Mouse (Mus musculus) thymus, postnatal 36 days (tissue): ENCODE results near the gene Gm20388.

Experiments used
- DNase-seq, 2 experiments: peaks; one replicate each; pipeline ENCODE4 v3.0.0; 2022; ENCODE audit warnings: mixed read lengths in 2 of 2

The Gm20388 gene

GRCm38 (mm10) chr8:120485551-120486476 lies 575.2 kb downstream of the Gm20388 start:
- no peak for DNase-seq

DNA sequence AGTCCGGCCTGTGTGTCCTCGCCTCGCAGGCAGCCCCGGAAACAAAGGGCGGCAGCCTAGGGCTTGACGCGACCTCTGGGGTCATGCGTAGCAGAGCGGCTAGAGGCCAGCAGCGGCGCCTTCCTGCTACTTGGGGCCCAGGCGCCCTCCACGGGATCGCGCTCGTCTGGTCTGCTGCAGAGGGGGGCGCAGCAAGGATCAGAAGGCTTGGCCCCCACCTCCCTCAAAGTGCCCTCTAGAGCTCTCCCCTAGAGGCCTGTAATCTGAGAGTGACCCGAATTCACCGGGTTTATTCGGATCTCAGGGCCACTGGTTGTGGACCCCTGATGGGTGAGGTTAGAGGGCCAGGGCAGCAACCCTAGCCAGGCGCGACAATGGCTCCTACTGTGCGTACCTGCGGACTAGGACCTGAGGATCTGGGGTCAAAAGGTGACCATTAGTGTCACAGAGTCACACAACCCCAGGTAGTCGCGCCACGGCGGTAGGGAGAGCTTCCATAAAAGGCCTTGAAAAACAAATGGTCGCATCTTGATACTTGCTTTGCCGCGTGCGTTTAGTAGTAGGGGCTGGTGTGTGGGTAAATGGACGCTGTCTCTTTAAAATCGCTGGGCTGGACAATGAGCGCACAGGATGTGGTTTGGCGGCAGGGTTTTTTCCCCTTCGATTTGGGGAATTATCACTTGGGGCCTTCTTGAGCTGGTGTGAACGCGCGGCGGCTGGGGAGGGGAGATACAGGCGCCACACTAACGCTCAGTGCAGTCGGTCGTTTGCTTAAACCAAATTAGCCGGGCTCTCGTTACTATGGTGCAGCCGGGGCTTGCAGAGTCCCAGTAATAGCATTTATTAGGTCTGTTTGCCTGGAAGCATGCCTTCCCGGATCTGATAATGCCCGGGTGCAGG lies 576.1 kb downstream of the Gm20388 start:
- peak; percentile 49 to 62 for DNase-seq

DNA sequence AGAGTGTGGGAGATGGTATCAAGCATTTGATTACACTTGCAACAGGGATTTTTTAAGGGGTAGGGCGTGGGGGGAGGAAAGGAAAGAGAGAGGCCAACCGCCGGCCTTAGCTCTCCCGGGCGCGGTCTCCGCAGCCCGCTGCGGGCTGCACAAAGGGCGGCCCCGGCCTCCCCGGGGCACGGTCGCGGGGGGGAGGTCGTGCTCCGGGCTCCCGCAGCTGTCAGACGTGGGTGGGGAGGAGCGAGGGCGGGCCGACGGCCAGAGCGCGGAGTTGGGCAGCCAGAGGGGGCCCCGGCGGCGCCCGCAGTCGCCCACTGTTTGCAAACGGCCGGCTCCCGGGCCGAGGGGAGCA lies 576.7 kb downstream of the Gm20388 start:
- peak; percentile 69 to 77 for DNase-seq

DNA sequence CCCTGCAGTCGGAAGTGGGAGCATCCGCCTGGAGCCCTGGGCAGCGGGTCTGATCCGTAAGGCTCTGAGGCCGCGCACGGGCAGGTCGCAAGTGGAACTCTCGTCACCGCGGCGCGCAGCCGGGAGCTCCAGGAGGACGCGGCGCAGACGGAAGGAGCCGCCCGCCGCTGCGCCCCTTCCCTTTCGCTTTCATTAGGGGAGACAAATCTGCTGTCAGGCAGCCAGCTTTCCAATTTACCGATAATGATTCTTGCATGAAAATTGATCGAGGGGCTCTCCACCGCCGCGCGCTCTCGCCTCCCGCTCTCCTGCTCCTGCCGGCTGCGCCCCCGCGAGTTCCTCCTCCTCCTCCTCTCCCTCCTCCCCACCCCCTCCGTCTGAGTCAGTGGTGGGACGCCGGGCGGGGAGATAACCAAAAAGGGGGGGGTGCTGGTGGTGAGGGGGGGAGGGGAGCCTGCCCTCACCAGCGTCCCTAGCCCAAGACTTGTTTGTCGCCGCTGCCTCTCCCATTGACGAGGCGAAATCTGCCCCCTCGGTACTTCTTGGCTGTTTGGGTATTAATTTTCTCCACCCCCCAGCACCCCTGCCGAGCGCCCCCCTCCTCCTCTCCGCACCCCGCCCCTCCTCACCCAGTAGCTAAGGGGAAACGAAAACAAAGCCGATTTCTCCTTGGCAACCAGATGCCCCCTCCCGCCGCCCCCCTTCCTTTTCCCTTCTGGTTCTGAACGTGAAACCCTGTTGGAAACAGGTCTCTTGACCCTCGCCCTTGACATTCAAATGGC lies 577.3 kb downstream of the Gm20388 start:
- DNase-seq, result peak; percentile 80 to 83

GRCm38 (mm10) chr8:120488636-120489131 lies 578.0 kb downstream of the Gm20388 start:
- peak in 1 of 2 experiments; percentile 50 for DNase-seq

- DNase-seq, result peak; percentile 91 to 92
Observed at GRCm38 (mm10) chr8:120489142-120489754, 578.6 kb downstream of the Gm20388 start.

DNA sequence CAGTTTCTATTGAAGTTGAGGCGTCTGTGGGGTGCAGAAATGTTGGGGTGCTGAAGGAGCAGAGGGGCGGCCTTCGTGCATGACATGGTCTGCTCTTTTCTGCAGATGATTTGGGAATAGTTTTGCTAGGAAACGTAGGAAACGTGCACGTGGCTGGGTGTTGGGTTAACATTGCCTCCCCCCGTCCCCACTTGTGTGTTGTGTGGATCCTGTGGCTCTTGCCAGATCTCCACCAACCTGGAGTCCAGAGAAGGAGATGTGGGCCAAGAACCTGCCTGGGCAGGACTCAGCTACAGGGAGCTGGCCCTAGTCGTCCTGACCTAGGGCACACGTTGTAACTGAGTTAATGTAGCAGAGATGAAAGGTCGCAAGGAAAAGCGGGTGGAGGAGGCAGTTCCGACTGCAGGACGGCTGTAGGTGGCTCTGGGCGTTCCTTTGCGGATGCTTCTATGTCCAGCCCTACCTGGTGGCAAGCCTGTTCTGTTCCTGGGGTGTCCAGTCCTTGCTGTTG lies 579.2 kb downstream of the Gm20388 start:
- DNase-seq, result peak in 1 of 2 experiments; percentile 42

- DNase-seq, result peak in 1 of 2 experiments; percentile 29
Observed at GRCm38 (mm10) chr8:120490354-120491141, 579.9 kb downstream of the Gm20388 start.

GRCm38 (mm10) chr8:120491166-120491793 lies 580.6 kb downstream of the Gm20388 start:
- DNase-seq, result no peak

- no peak for DNase-seq
Observed at GRCm38 (mm10) chr8:120492193-120492880, 581.7 kb downstream of the Gm20388 start.

DNA sequence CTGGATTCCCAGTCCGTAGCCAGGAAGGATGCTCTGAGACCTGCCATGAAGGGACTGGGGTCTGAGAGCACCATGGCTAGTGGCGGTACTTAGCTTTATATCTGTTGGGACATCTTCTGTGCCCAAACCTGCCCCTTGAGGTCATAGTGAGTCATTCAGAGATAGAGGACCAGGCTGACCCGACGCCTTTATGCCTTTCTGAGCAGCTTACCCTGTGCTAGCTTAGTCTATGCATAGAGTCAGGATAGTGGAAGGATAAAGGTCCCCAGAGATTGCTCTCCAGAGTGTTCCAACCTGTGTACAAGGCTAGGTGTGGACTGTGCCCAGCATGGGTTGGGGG lies 582.2 kb downstream of the Gm20388 start:
- no peak for DNase-seq

DNA sequence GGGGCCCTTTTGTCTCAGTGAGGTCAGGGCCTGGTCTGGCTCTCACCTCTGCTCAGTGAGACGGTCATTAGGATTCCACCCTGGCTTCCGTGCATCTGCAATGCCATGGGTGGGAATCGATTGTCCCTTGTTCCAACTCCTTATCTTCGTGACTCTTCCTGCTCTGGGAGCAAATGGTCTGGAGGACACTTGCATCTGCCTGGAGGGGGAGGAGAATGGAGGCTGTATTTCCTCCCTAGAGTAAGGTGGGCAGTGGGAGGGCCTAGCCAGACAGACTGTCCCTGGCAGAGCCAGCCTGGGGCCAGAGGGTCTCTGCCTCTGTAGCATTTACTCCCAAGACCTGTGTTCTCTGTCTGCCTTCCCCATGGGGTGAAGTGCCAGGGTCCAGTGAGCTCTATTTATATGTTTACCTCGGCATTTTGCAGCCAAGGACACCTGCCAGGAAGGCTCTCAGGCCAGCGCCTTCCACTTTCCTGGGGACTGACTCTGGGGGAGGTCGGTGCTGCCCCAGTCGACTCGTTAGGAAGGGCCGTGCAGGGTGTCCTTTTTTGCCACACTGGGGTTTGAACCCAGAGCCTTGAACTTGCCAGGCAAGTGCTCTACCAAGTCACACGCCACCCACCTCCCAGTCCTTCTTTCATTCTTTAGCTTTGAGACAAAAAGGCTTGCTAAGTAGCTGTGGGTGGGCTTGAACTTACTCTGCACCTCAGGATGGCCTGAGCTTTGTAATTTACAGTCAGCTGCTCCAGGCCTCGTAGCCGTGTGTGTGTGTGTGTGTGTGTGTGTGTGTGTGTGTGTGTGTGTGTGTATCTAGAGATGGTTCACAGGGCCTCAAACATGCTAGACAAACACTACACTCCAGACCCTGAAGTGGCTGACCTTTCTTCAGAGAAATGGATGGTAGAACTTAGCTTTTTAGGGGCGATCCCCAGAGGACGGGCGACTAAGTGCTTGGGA lies 583.1 kb downstream of the Gm20388 start:
- no peak for DNase-seq

- no peak for DNase-seq
Observed at GRCm38 (mm10) chr8:120494903-120495302, 584.3 kb downstream of the Gm20388 start.

- DNase-seq, result no peak
Observed at GRCm38 (mm10) chr8:120495461-120495860, 584.8 kb downstream of the Gm20388 start.

DNA sequence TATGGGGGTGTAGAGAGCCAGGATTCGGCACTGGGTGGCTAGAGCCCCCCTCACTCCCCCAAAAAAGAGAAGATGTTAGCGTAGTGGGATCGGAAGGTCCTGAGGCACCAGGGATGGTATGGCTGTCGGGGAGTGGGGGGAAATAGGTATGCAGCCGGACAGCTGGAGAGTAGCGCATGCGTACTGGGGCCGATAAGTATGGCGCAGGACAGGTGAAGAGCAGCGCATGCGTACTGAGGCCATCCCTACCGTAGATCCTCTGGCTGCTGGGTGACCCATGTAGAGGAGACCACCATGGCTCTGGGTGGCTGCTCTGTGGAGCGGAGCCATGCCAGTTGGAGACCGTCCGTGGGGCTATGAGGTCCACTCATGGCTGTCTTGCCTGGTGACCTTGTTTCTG lies 585.8 kb downstream of the Gm20388 start:
- no peak for DNase-seq

DNA sequence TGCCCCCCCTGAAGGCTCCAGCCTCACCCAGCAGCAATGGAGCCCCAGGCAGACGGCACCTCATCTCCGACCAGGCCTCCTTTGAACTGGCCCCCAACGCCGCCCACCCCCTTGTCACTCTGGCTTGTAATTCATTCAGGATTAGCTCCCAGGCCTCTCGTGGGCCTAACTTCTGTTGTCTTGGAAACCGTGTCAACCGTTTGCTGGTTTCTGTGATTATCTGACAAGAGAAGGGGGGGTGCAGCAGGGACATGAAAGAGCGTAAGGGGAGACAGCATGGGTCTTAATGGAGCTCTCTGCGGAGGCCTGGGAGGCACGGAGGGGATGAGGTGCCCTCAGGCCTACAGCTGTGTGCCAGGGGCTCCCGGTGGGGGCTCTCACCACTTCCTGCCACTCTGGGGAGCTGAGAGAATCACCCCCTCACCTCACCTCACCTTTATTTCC lies 586.9 kb downstream of the Gm20388 start:
- peak; percentile 83 to 92 for DNase-seq

GRCm38 (mm10) chr8:120498349-120498831 lies 587.7 kb downstream of the Gm20388 start:
- peak in 1 of 2 experiments; percentile 45 for DNase-seq

GRCm38 (mm10) chr8:120498926-120499605 lies 588.4 kb downstream of the Gm20388 start:
- peak in 1 of 2 experiments; percentile 46 for DNase-seq
